Mouse (Mus musculus) fibroblast of lung, adult 2 months (primary cell): ENCODE data around the gene Cyfip2.
"Not testable (repeated sequence)": the region's sequence is repeated elsewhere in the genome, so short reads cannot be mapped to it uniquely, and the experiment has no call there.

Source experiments
- DNase-seq: peaks from one replicate; pipeline ENCODE4 v3.0.0-alpha.2; 2011; ENCODE audit warnings: low read depth

The Cyfip2 gene

DNA sequence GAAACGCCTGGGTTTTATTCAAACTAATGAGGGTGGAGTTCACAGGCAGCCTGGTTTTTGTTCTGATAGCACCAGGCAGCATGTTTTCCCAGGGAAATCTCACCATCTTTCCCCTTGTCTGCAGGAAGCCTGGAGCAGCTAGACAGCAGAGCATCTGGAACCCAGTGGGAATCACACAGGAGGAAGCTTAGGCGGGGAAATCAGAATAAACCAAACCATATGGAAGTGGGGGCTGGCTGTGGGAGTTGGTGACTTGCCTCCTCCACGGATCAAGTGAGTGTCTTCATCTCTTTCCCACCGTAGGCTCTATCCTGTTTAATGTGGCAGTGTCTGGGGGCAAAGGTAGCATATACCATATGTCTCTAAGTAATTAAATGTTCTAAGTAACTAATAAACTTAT lies 127.2 kb downstream of the Cyfip2 start:
- DNase-seq = no peak

DNA sequence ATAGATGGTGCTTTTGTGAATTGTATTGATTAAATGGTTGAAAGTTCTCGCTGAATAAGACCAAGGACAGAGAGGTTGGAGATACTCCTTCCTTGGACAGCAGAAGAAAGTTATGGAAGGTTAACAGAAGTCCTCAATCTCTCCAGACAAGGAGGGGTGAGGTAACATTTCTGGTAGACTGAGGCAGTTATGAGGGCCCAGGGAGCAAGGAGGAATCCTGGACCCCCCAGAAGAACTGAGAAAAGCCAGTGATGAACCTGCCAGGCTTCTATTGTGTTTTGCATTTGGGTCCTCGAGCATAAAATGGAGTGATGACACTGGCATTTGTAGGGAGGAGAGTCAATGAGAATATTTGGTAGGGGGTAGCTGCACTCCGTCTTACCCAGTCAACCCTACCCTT lies 127.7 kb downstream of the Cyfip2 start:
- no peak for DNase-seq

DNA sequence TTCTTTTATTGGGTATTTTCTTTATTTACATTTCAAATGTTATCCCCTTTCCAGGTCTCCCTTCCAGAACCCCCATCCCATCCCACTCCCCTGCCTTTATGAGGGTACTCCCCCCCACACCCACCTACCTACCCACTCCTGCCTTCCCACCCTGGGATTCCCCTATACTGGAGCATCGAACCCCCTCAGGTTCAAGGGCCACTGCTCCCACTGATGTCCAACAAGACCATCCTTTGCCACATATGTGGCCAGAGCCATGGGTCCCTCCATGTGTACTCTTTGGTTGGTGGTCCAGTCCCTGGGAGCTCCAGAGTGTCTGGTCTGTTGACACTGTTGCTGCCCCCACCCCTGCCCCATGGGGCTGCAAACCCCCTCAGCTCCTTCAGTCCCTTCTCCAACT lies 130.6 kb downstream of the Cyfip2 start:
- not testable (repeated sequence) for DNase-seq

DNA sequence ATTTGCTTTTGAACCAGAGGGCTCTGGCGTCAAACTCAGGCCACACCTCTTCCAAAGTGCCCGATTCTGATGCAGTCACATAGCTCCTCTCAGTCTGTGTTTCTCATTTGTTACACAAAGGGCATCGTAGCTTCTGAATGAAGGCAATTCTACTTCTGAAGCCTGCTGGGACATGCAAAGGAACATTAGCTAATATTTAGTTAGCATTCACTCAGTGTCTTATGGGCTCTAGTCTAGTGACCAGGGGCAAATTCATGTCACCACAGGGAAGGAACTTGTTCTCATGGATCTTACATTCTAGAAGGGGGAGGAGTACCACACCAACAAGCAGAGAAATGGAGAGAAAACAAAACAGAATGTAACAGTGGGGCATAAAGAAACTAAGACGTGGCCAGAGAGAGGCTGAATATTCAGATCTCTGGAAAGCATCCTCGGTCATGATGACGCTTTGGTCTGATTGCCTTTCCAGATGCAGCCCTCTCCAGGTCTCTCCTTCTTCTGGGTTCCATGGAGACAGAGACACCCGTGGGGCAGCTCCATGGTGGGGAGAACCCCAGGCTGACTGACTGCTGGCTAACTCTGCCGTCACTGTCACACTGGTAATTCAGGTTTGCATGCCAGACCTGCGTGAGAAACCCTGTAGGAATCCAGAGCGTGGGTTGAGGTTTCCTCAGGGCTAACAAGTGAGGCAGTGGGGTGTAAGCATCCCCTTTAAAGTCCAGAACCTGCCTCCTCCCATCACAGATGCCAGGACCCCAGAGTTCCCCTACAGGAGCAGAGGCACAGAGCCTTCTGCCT lies 135.2 kb downstream of the Cyfip2 start:
- DNase-seq = no peak

DNA sequence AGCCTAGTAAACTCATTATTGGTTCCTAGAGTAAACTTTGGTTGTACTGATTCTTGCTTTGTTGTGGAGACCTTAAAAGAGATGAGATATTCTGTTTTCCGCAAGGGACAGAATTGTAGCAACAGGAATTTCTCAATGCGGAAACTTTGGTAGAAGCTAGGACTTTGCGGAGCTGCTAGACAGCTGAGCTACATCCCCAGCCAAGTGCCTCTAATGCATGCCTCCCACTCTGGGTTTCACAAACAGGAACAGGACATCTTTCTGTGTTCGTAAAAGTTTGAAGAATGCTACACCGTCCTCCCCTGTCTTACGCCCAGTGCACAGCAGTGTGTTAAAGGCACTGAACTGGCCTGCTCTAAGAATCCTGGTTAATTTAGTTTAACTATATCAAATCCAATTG lies 136.5 kb downstream of the Cyfip2 start:
- DNase-seq = no peak

DNA sequence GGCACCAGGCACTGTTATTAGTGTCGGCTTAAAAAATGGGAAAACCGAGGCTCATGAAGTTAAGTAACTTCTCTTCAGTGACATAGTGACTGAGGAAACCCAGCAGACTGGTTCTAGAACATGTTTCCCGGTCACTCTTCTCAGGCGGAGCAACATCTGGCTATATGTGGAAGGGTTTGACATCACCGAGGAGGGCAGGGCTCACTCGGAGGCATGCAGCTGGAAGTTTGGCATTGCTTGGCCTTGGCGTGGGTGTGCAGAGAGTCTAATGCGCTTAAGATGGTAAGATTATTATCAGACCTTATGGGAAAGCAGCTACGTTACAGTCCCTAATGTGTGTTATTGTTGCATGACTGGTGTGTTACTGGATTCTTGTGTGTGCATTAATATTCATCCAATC lies 140.5 kb downstream of the Cyfip2 start:
- no peak for DNase-seq

DNA sequence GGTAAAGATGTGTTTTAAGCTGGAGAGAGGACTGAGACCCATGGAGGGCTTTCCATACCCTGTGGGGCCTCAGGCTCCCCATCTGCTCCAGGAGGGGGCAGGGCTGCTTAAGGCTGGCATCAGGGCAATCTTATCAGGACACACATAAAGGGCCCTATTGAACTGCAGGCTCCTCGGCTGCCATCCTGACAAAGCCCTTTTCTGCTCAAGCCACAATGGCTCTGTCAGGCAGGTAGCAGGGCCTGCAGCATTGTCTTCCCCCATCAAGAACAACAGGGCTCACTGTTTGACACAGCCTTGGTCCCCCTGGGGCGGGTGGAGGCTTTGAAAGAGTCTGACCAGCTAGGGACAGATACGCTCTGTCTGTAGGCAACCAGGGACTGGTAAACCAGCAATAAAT lies 142.8 kb downstream of the Cyfip2 start:
- no peak for DNase-seq

DNA sequence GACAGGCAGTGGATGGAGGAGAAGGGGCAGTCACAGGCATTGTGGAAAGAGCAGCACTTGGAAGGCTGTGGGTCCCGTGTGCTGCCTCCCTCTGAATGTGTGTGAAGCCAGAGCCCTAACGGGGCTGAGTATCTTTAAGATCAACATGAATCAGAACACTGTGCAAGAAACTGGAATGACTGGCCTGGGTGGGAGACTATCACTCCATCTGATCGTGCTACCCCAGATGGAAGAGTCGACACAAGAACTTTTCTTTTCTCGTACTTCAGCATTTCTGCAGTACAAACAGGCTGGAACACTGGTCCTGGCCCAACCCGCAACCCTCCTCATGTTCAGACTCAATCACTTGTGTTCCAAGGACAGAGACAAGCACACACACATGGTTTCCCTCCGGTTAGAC lies 144.2 kb downstream of the Cyfip2 start:
- no peak for DNase-seq

DNA sequence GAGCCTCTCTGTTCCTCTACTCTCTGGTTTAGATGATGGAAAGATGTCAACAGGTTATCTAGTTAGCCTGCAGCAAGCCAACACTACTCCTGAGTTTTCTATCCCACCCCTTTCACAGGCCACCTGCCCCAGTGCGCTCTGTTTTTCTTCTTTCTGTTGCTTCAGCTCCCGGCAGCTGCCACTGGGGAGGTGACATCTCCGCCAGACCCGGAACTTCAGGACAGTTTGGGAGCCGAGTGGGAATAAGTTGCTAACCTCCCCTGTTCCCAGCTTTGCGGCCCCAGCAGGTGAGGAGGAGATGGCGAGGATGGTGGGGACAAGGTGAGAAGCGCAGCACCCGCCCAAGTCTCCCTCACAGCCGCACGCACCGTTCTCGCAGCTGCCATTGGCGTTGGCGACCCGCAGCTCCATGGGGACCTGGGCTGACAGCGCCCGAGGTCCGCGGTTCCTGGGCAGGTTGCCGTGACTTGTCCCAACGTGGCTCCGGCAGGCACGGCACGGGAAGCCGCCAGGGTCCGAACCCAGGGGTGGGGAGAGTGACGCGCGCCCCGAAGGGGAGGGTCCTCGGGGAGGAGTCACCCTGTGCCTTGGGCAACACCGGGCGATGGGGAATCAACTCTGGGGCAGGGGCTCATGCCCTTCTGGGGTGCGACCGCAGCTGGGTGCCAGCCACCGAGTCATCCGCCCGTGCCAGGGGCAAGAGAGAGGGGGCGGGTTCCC lies 146.6 kb downstream of the Cyfip2 start, which contains the start of gene Nipal4:
Gene Nipal4 (minus strand): TSS at position 643 of the 720 bp plus-strand sequence.
- DNase-seq = no peak

DNA sequence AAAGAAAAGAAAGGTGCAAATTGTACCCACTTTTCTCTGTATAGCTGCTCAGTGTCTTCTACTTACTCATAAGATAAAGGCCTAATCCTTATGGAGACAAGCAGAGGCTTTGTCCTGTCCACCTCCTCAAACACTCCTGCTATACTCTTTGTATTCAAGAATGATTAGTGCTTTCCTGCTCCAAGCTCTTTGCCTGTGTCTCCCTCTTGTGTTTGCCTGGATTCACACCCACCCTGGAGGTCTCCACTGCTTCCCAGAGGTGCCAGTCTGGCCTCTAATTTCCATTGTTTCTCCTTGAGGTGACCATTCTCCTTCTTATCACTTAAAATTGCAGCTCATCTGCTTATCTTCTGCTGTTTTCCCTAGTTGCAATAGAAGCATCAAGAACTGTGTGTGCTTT lies 155.2 kb downstream of the Cyfip2 start:
- DNase-seq = no peak

DNA sequence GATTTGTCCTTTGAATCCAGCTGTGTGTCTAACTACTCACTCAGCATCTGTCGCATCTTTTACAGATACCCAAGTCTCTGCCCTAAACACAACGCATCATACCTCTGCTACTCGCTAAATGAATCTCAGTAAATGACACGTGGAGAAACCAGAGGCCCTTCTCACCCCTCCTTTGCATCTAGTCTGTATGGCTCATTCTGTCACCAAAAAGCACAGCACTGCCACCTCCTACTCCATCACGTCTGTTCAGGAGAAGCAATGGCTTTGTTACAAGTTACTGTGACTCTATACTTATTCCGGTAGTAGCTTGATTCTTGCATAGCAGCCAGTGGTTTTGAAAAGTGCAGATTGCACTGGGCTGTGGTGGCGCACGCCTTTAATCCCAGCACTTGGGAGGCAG lies 155.7 kb downstream of the Cyfip2 start:
- DNase-seq = no peak

DNA sequence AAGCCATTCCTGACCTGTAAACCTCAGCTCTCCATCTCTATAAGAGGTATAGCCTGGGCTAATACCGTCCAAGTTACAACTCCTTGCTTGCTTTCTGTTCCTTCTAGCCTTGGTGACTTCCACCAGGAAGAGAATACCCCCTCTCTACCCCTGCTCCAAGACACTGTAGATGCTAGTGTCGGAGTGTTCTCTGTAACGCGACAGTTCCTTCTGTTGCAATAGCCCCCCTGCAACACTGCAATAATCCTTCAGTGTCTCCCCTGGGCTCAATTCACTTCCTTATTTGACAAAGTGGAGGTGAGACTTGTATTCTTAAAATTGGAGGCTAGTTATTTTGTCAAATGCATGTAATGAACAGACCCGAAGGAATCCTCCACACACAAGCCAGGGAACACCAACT lies 166.0 kb downstream of the Cyfip2 start:
- DNase-seq = no peak

DNA sequence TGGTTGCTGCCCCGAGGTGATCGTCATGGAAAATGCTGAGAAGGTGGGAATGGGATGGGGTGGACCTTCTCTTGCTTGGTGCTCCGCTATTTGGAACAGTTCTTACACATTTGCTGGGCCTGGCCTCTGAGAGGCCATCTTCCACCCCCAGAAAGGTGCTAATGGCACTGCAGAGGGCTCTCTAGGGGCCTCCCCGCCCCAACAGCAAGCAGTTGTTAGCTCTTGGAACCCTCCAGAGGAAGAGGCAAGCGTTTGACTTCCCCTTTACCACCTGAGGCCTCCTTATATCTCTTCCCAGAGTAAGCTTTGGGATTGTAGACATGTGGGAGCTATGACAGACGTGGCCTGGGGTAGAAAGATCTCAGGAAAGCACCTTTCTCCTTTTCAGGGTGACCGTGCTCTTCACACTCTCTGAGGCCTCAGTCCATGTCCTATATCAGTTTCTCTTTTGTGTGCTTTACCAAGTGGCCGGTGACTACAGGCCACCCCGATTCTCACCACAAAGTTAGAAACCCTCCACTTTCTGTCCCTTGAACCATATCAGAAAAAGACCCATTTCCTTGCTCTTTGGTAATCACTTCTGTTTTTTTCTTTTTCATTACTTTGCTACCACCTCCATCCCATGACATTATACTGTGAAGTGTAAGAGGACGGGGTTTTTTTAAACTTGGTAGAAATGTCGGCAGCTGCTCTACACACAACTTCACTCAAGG lies 167.3 kb downstream of the Cyfip2 start:
- no peak for DNase-seq
